Mouse (Mus musculus): ENCODE measurements at regions not wholly inside any gene's neighbourhood (a gene's known extent, or its start where the extent isn't known, plus 50 kb on each side); places are given as distances from the start of the nearest gene placed in this dataset.

DNA sequence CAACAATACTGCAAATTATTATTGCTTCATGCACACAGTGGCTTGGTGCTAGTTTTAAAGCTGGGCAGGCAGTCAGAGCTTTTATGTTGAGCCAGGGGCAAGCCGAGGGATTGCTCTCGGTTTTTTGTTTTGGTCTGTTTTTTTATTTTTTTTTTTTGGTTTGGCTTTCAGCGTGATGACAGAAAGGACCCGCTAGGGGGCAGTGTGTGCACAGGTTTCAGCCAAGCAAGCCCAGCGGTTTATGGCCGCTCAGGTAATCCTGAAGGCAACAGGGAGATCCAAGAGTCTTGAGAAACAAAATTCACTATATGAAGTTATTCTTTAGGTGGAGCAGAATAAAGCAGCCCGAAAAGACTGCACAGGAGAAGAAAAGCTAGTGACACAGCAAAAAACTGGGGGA, 261.6 kb upstream of the Pard3b start:
- TF ChIP-seq POLR2A (IDR thresholded peaks at IDR 0.05; ENCODE audit: extremely low read depth, insufficient read depth, low read length): no peak
- TF ChIP-seq CTCF (IDR thresholded peaks at IDR 0.05; ENCODE audit: low read depth, low read length): peak; percentile 86

All from liver, adult 2 months (tissue).